Mouse (Mus musculus) megakaryocyte, embryonic 14.5 days (primary cell): Measurements from ENCODE around the gene Arl4d. TPM values are rescaled to one million over a fixed set of nuclear protein-coding genes. Genes with fewer than 3 reads are reported as not detected.
A peak's percentile ranks its signal among the peaks of the same experiment; 100 is the strongest.
"Not testable (repeated sequence)": the region's sequence is repeated elsewhere in the genome, so short reads cannot be mapped to it uniquely, and the experiment has no call there.

Source experiments
- H3K27me3 ChIP-seq: replicated peaks from 2 replicates; pipeline ENCODE3; 2012; ENCODE audit warnings: inconsistent platforms
- H3K36me3 ChIP-seq: replicated peaks from 2 replicates; pipeline ENCODE3; 2012; ENCODE audit warnings: low read length, inconsistent platforms, mixed read lengths
- H3K4me1 ChIP-seq: 2 replicates; pipeline ENCODE4 v1.6.1; 2012; ENCODE audit warnings: inconsistent platforms
- H3K4me3 ChIP-seq: replicated peaks from 2 replicates; pipeline ENCODE3; 2012; ENCODE audit warnings: moderate library complexity, mild to moderate bottlenecking, inconsistent platforms
- H3K9me3 ChIP-seq: 2 replicates; pipeline ENCODE4 v1.6.1; 2012; ENCODE audit warnings: inconsistent platforms
- FLI1 ChIP-seq: IDR thresholded peaks from 2 replicates; pipeline ENCODE4 v1.6.1; 2012; ENCODE audit warnings: low read length, inconsistent platforms, mixed read lengths
- GATA1 ChIP-seq: IDR thresholded peaks from 3 replicates; pipeline ENCODE4 v1.6.1; 2012; ENCODE audit warnings: mixed read lengths, low read length, inconsistent platforms, borderline replicate concordance
- polyA plus RNA-seq: library from polyadenylated mRNA; stranded (reverse); fragments of >175 nt; gene quantifications from 2 replicates; pipeline ENCODE4 v1.2.3, GENCODE M21; 2012; ENCODE audit warnings: low replicate concordance; ENCODE audit not compliant: insufficient read depth

The Arl4d gene
- polyA plus RNA-seq, 1 experiment = 1.2 TPM

DNA sequence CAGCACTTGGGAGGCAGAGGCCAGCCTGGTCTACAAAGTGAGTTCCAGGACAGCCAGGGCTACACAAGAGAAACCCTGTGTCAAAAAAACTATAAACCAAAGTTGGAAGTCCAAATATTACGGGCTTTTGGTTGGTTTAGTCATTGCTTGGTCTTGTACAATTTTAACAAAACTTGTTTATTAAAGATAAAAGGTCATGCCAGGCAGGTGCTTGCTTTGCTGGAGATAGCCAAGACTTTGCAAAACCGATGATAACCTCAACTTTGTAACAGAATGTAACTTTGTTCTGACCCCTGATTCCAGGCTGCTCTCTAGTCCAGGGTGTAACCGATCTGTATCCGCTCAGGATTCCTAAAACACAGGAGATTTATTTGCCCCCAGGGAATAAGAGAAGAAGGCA, 9.0 kb upstream of the Arl4d start:
- Histone ChIP-seq H3K4me1 (peaks cover 28% of the 10 kb centered on the region), H3K9me3 (peaks cover 6% of the 10 kb centered on the region; the same call in 1 of the 2 replicates)
- TF ChIP-seq GATA1 (no peak), FLI1 (no peak)

DNA sequence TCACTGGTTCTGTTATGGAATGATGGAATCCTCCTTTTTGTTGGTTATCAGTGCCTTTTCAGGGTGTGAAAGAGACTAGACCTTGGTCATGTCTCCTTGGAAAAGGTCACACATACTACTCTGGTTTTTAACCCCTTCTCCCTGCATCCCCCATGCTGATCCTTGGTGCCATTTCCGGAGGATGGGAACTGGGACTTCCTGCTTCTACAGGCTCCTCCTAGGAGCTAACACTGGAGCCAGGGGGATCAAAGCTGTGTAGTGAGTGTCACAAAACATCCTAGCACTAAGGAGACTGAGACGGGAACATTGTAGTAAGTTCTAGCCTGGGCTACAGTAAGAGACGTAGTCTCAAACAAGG, 7.8 kb upstream of the Arl4d start:
- no peaks in the 10 kb centered on the region for H3K36me3 ChIP-seq
- peaks cover 6% of the 10 kb centered on the region; the same call in 1 of the 2 replicates for H3K9me3 ChIP-seq
- peaks cover 28% of the 10 kb centered on the region for H3K4me1 ChIP-seq
- peak overlapping the region; percentile 76 for H3K4me3 ChIP-seq
- peaks cover 11% of the 10 kb centered on the region for H3K27me3 ChIP-seq
- TF ChIP-seq GATA1 = no peak
- no peak for TF ChIP-seq FLI1

More for the DNA sequence above, 9.0 kb upstream of the Arl4d start:
- Histone ChIP-seq H3K4me3 (no peak overlapping the region), H3K27me3 (peaks cover 11% of the 10 kb centered on the region), H3K36me3 (no peaks in the 10 kb centered on the region)

DNA sequence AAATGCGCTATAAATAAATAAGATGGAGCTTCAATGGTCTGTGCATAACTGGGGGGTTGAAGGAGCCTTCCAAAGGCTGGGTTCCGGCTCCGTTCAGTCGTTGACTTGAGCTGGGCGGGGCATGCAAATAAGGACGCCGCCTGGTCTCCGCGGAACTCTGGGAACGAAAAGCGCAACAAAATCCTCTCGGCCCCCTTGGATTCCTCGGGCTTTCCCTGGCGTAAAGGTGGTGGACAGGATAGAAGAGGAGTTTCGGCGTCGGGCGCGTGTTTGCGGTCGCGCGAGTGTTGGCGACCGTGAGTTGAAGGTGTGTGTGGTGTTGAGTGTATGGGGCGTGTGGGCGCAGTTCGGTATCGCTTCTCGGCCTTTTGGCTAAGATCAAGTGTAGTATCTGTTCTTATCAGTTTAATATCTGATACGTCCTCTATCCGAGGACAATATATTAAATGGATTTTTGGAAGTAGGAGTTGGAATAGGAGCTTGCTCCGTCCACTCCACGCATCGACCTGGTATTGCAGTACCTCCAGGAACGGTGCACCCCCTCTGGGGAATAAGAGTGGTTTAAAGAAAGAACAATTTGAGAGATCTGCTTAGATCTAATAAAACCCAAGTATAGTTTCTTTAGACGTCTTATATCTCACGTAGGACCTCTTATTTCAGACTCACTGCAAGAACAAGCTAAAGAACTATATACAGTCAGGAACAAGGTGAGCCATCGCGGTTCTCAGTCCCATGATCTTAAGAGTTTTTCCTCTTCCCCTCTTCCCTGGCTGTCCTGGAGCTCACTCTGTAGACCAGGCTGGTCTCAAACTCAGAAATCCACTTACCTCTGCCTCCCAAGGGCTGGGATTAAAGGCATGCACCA, 7.2 kb upstream of the Arl4d start:
- Histone ChIP-seq H3K4me3 (peak overlapping the region; percentile 81), H3K4me1 (peaks cover 31% of the 10 kb centered on the region), H3K27me3 (peaks cover 11% of the 10 kb centered on the region)
- not testable (repeated sequence) for H3K9me3 ChIP-seq, H3K36me3 ChIP-seq

DNA sequence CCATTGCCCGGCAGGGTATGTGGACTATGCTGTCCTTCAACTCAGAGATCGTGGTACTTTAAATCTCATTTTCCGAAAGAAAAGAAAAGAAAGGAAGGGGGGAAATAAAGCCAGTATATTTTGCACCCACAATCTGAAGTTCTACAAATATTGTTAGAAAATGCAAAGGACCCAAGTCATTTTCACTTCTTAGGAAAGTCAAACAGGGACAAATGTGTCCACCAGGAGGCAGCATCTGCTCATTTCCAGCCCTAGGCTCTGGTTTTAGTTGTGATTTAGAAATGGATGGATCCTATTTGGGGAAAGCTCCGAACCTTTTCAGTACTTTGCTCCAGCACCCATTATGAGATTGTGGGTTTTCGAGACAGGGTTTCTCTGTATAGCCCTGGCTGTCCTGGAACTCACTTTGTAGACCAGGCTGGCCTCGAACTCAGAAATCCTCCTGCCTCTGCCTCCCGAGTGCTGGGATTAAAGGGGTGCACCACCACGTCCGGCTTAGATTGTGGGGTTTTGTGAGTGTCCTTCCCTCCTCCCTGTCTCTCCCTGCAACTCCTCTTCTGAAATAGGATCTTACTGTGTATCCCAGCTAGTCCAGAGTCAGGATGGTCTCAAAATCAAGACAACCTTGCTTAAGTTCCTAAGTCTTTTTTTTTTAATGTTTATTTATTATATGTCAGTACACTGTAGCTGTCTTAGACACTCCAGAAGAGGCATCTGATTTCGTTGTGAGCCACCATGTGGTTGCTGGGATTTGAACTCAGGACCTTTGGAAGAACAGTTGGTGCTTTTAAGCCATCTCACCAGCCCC, 6.4 kb upstream of the Arl4d start:
- Histone ChIP-seq H3K9me3 (peaks cover 6% of the 10 kb centered on the region; the same call in 1 of the 2 replicates), H3K36me3 (no peaks in the 10 kb centered on the region), H3K4me3 (peak overlapping the region; percentile 81), H3K27me3 (peaks cover 8% of the 10 kb centered on the region), H3K4me1 (peaks cover 39% of the 10 kb centered on the region)
- no peak for TF ChIP-seq FLI1
- TF ChIP-seq GATA1 = no peak

DNA sequence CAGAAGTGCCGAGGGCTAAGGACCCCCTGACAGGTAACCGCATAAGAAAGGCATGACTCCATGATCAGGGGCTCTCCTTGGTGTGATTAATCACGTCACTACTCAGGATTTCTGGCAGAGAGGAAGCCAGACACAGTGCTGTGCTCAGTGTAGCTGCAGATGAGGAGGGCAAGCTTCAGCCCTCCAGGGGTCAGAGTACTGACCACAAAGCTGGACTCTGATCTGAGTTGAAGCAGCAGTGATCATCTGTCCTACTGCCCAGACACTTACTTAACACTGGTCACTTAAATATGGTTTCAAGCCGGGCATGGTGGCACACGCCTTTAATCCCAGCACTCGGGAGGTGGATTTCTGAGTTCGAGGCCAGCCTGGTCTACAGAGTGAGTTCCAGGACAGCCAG, 4.2 kb upstream of the Arl4d start:
- H3K9me3 ChIP-seq = no peaks in the 10 kb centered on the region
- peaks cover 57% of the 10 kb centered on the region for H3K4me1 ChIP-seq
- no peak overlapping the region for H3K4me3 ChIP-seq
- H3K36me3 ChIP-seq = no peaks in the 10 kb centered on the region
- no peaks in the 10 kb centered on the region for H3K27me3 ChIP-seq
- TF ChIP-seq FLI1 (no peak), GATA1 (no peak)

DNA sequence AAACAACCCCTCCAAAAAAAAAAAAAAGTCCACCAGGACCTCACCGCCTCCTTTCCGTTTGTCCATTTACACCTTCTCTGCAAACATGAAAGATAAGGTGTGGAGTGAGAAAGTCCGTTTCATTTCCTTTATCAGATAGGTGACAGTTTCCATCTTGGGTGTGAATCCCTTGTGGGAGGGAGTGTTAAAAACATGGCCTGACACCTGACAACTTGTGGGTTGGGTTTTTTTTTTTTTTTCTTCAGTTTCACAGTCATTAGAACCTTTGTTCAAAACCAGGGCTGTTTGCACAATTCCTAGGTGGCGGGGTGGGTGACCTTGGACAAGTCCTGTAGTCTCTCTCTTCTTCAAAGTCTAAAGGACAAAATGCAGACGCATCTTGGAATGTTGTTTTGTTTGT, 3.6 kb upstream of the Arl4d start:
- Histone ChIP-seq H3K4me1 (peaks cover 60% of the 10 kb centered on the region), H3K4me3 (no peak overlapping the region), H3K27me3 (peaks cover 4% of the 10 kb centered on the region), H3K9me3 (no peaks in the 10 kb centered on the region), H3K36me3 (peaks cover under 1% of the 10 kb centered on the region)
- TF ChIP-seq FLI1 (no peak), GATA1 (no peak)

DNA sequence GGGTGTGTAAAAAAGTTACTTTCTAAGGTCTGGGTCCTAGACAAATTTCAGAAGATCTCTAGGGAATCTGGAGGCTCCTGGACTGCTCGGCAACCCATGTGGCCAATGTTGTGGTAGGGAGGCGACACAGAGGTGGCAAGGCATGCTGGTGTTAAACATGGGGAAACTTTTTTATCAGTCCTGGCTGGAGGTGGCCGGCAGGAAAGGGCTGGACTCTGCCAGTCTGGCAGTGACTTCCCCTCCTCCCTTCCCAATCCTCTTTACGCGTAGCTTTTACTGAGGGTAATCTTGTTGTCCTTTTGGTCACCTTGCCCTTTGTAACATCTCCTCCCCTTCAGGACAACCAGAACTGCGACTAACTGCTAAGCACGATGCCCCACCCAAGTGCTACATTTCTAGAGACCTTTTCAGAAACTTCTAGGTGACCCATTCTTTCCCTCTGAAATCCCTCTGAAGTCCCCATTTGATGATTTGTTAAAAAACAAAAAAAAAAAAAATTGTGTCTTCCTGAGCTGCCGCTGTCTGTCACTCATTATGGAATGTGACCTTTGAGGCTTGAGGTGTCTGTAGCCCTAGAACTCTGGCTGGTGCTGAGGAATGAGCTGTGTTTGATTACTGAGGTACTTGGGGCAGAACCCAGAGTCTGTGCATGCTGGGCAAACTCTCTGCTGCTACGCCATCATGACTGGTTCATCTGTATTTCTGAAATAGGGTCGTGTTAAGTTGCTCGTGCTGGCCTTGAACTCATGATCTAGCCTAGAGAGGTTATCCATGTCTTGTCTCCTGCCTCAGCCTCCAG, 1.9 kb upstream of the Arl4d start:
- H3K4me1 ChIP-seq = peaks cover 62% of the 10 kb centered on the region
- H3K27me3 ChIP-seq = peaks cover 8% of the 10 kb centered on the region
- H3K36me3 ChIP-seq = peaks cover 6% of the 10 kb centered on the region
- no peak overlapping the region for H3K4me3 ChIP-seq
- H3K9me3 ChIP-seq = no peaks in the 10 kb centered on the region
- TF ChIP-seq FLI1 (no peak), GATA1 (no peak)

DNA sequence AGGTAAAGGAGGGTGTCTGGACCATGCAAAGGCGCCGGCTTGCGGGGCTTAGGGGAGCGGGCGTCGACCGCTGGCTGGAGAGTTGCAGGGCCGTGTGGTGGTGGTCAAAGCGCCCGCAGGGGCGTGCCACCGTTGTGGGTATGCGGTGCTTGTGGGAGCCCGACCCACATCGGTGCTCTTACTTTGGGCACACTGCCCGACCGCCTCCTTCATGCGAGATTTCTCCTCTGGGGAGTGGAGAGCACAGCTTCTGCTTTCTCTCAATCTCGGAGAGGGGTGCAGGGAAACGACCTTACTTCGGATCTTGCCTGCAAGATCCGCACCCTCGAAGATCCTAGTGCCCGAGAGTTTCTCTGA, 273 bp downstream of the Arl4d start:
- TF ChIP-seq GATA1 = no peak
- no peak for TF ChIP-seq FLI1
- H3K9me3 ChIP-seq = no peaks in the 10 kb centered on the region
- H3K4me1 ChIP-seq = peaks cover 57% of the 10 kb centered on the region
- H3K36me3 ChIP-seq = peaks cover 6% of the 10 kb centered on the region
- H3K27me3 ChIP-seq = peaks cover 8% of the 10 kb centered on the region
- peak overlapping the region; percentile 94 for H3K4me3 ChIP-seq

DNA sequence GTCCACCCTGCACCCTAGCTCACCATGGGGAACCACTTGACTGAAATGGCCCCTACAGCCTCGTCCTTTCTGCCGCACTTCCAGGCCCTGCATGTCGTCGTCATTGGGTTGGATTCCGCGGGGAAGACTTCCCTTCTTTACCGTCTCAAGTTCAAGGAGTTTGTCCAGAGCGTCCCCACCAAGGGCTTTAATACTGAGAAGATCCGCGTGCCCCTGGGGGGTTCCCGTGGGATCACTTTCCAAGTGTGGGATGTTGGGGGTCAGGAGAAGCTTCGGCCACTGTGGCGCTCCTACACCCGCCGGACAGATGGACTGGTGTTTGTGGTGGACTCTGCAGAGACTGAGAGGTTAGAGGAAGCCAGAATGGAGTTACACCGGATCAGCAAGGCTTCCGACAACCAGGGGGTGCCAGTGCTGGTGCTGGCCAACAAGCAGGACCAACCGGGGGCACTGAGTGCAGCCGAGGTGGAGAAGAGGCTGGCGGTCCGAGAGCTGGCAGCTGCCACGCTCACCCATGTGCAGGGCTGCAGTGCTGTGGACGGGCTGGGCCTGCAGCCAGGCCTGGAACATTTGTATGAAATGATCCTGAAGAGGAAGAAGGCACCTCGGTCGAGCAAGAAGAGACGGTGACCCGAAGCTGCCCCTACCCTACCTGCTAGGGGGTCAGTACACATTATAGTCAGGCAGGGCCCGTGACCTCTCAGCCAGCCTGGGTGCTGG, 1.4 kb downstream of the Arl4d start:
- Histone ChIP-seq H3K4me3 (no peak overlapping the region), H3K4me1 (peaks cover 50% of the 10 kb centered on the region), H3K9me3 (no peaks in the 10 kb centered on the region), H3K27me3 (peaks cover 8% of the 10 kb centered on the region), H3K36me3 (peaks cover 6% of the 10 kb centered on the region)
- no peak for TF ChIP-seq GATA1
- no peak for TF ChIP-seq FLI1
